Mouse (Mus musculus) kidney, embryonic 14.5 days (tissue): ENCODE results near the gene Slc15a4. TPM values are rescaled to one million over a fixed set of nuclear protein-coding genes. Genes with fewer than 3 reads are reported as not detected.

Source experiments
- polyA plus RNA-seq: library from polyadenylated mRNA; unstranded; fragments of >200 nt; fragmentation: Nextera tagmentation; extraction: Ambion mirVana; gene quantifications from 2 replicates; pipeline ENCODE4 v1.2.1, GENCODE M21; 2014

Gene Slc15a4
- polyA plus RNA-seq, 1 experiment from 2014 or later, result 22.7 TPM

Other genes starting within 250 kb of the Slc15a4 start
- gene Glt1d1, start 635 bp downstream of the Slc15a4 start, polyA plus RNA-seq, result 0.90 and 1.3 TPM in 2 replicates